Mouse (Mus musculus): ENCODE results near the gene Cenps.

- TF ChIP-seq CTCF (conservative IDR thresholded peaks at IDR 0.05; ENCODE audit: insufficient read depth, insufficient read length, low read depth, low read length) (no peak), POLR2A (IDR thresholded peaks at IDR 0.05; ENCODE audit: low read depth, low read length) (no peak)
Measured at GRCm38 (mm10) chr4:149179573-149179972, 42.1 kb upstream of the Cenps start.
